ENCODE assay signal across 8 mouse cellular contexts in genomic region chr2:32646379-32647056, GRCm38 (mm10). TPM values are rescaled to one million over a fixed set of nuclear protein-coding genes. Genes with fewer than 3 reads are reported as not detected.
A peak's percentile ranks its signal among the peaks of the same experiment; 100 is the strongest.
DNase-seq lines count a peak whose midpoint lies in the region; ATAC-seq and TF ChIP-seq lines count a peak whose summit lies in the region.

TSS of gene Eng (plus strand) at chr2:32646595.

- no peaks in the 10 kb centered on the region for H3K36me3 ChIP-seq in hindbrain, postnatal 0 days (ENCODE audit: insufficient read depth, low read length)
- H3K36me3 ChIP-seq in limb, embryonic 10.5 days: no peaks in the 10 kb centered on the region

- intact Hi-C loops in gastrocnemius, postnatal 36 days (cut with DNase I): no loop called here

- H3K4me1 ChIP-seq in bone marrow, adult 2 months (ENCODE audit: control insufficient read depth, insufficient read depth, low read length): peaks cover 1% of the 10 kb centered on the region; the same call in 1 of the 2 replicates
- no peaks in the 10 kb centered on the region for H3K4me1 ChIP-seq in hindbrain, postnatal 0 days (ENCODE audit: insufficient read depth, low read length)
- peaks cover 28% of the 10 kb centered on the region for H3K4me1 ChIP-seq in limb, embryonic 10.5 days

- no peak for TF ChIP-seq CTCF in bone marrow, adult 2 months (IDR thresholded peaks at IDR 0.05; ENCODE audit: control insufficient read depth, insufficient read depth, low read length)
- no peak for TF ChIP-seq CTCF in hindbrain, postnatal 0 days (IDR thresholded peaks at IDR 0.05; ENCODE audit: low read depth)

- ATAC-seq in hindbrain, postnatal 0 days: no peak
- peak; percentile 43 for ATAC-seq in megakaryocyte-erythroid progenitor cell, adult 5-6 weeks (replicated peaks; ENCODE audit: low FRiP score, low TSS enrichment, poor library complexity, severe bottlenecking)

- TF ChIP-seq POLR2A in bone marrow, adult 2 months (IDR thresholded peaks at IDR 0.05; ENCODE audit: borderline replicate concordance, control insufficient read depth, low read depth, low read length): no peak

- peak within 1 kb of the TSS; percentile 69 for H3K4me3 ChIP-seq in bone marrow, adult 2 months (replicated peaks; ENCODE audit: control insufficient read depth, low read depth, low read length)
- peak within 1 kb of the TSS; percentile 27 for H3K4me3 ChIP-seq in hindbrain, postnatal 0 days (ENCODE audit: low read length)
- peak within 1 kb of the TSS; percentile 39 for H3K4me3 ChIP-seq in limb, embryonic 10.5 days

- peak; percentile 19 to 20 for DNase-seq in CD8-positive naive resting alpha-beta T cell, adult 2 months (ENCODE audit: low read depth in 2 of 2, low spot score in 2 of 2)
- peak; percentile 73 to 74 for DNase-seq in gastrocnemius, postnatal 36 days
- no peak for DNase-seq in hindbrain, postnatal 0 days (ENCODE audit: low spot score)
- DNase-seq in limb, embryonic 10.5 days (ENCODE audit: low spot score): no peak
- DNase-seq in thymus, postnatal 10 days (ENCODE audit: low spot score in 2 of 2): peak; percentile 52 to 54
- no peak for DNase-seq in natural killer cell, adult 2 months (ENCODE audit: low spot score in 2 of 2)

- peak within 1 kb of the TSS; percentile 61 for H3K27ac ChIP-seq in bone marrow, adult 2 months (ENCODE audit: control insufficient read depth, insufficient read depth, low read depth, low read length, poor library complexity)
- H3K27ac ChIP-seq in hindbrain, postnatal 0 days: peak within 1 kb of the TSS; percentile 38; the same call in 1 of the 2 replicates
- H3K27ac ChIP-seq in limb, embryonic 10.5 days: peak within 1 kb of the TSS; percentile 85

- peak within 1 kb of the TSS; percentile 25; the same call in 1 of the 2 replicates for H3K4me2 ChIP-seq in hindbrain, postnatal 0 days (ENCODE audit: low read depth, low read length)

- H3K9ac ChIP-seq in hindbrain, postnatal 0 days (replicated peaks; ENCODE audit: low read length): no peak within 1 kb of the TSS; the same call in 1 of the 2 replicates

- 3% methylated on average over 31 of the region's 31 CpGs for WGBS in bone marrow, adult 2 months
- 54% methylated on average over 31 of the region's 31 CpGs for WGBS in hindbrain, postnatal 0 days
- 55% methylated on average over 31 of the region's 31 CpGs for WGBS in limb, embryonic 10.5 days

- no peaks in the 10 kb centered on the region for H3K9me3 ChIP-seq in hindbrain, postnatal 0 days (ENCODE audit: low read length)
- H3K9me3 ChIP-seq in limb, embryonic 10.5 days (replicated peaks): no peaks in the 10 kb centered on the region

- H3K27me3 ChIP-seq in hindbrain, postnatal 0 days (ENCODE audit: insufficient read depth, low read length): no peaks in the 10 kb centered on the region
- H3K27me3 ChIP-seq in limb, embryonic 10.5 days (ENCODE audit: low read depth, poor library complexity, severe bottlenecking): no peaks in the 10 kb centered on the region

RNA-seq across cellular contexts. Expression of gene Eng, which starts in this region (rescaled TPM):
- 8.4 and 11.3 TPM in 2 replicates for polyA plus RNA-seq in bone marrow, adult 2 months (2011; ENCODE audit: insufficient read depth, insufficient read length, low replicate concordance, missing spikeins)
- 10 to 100 TPM; 23.9 to 26.7 TPM for total RNA-seq in gastrocnemius, postnatal 36 days (2021)
- 23.7 and 24.1 TPM in 2 replicates for total RNA-seq in hindbrain, postnatal 0 days (2014; rRNA removed)
- 23.7 and 23.8 TPM in 2 replicates for polyA plus RNA-seq in hindbrain, postnatal 0 days (2015; fragmentation: Nextera tagmentation; extraction: Ambion mirVana)
- polyA plus RNA-seq in limb, embryonic 10.5 days (2016; fragmentation: Nextera tagmentation; extraction: Ambion mirVana): 27.9 and 28.5 TPM in 2 replicates
- 97.0 and 99.9 TPM in 2 replicates for total RNA-seq in megakaryocyte-erythroid progenitor cell, adult 5-6 weeks (2014; fragmentation: Nextera tagmentation)
- 10.8 and 21.3 TPM in 2 replicates for total RNA-seq in megakaryocyte-erythroid progenitor cell, adult 5-6 weeks (2017)

Comparison
In these comparisons a context has a peak if more than half of its experiments do, and no peak if none do; other contexts are left out.
1. DNase-seq: peak in CD8-positive naive resting alpha-beta T cell, adult 2 months (2 of 2), gastrocnemius, postnatal 36 days (2 of 2) and thymus, postnatal 10 days (2 of 2); none in hindbrain, postnatal 0 days (single experiment), limb, embryonic 10.5 days (single experiment) and natural killer cell, adult 2 months (0 of 2).
2. Peak in every context shown above with its lines, with median percentiles within 50 percentile points of each other: H3K27ac ChIP-seq and H3K4me3 ChIP-seq.